Mouse (Mus musculus) bone marrow macrophage, adult 2 months (primary cell): Measurements from ENCODE around the gene Tead1.

Experiments used
- CTCF ChIP-seq: IDR thresholded peaks from 2 replicates; pipeline ENCODE4 v1.5.1; 2012; ENCODE audit warnings: low read depth, mild to moderate bottlenecking, low read length, moderate library complexity
- POLR2A ChIP-seq: IDR thresholded peaks from 2 replicates; pipeline ENCODE4 v1.6.1; 2012; ENCODE audit warnings: mild to moderate bottlenecking, low read depth, low read length, borderline replicate concordance

- TF ChIP-seq POLR2A (no peak), CTCF (no peak)
Observed at GRCm38 (mm10) chr7:112876128-112876527, 197.0 kb downstream of the Tead1 start.
